Mouse (Mus musculus): Measurements from ENCODE around the gene Kbtbd8.

The Kbtbd8 gene

DNA sequence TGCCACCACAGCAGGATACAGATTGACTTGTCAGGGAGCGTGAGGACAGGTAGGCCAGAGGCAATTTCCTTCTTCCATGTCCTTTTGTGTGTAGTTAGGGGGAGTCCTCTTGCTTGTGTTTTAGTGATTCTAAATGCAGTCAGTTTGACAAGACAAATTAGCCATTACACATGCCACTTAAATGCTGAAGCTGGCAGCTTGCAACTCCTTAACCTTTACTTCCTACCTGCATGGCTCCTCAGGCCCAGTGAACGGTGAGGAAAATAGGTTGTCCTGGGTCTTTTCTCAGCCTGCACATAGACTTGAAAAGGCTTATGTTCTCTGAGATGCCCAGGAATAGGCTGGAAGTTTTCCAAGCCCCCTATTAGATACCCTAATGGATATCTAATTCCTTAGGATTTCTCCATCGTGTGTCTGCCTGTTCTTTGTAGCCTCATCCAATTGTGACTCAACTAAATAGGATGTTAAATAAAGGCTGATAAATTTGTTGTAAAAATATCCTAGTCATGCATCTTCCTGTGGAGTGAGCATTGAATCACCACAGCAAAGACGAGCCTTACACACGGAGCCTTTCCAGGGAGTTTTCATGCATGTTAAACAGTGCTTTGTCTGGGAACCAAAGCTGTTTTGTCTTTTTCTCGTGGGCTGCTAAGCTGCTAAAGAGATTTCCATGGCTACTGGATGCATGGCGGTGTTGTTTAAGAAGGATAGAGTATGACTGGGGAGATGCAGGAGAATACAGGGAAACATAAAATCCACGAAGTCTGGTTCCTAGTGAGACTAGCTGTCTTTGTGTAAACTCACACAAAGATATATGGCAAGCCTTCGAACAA lies 57.5 kb downstream of the Kbtbd8 start:
- no peak for DNase-seq (ENCODE audit: low read depth, low spot score)

Data from skeletal muscle tissue, adult 2 months (tissue).